In genomic region chr19:32711761-32712541, GRCm38 (mm10) we compare ENCODE assay signal across 8 mouse cellular contexts. TPM values are rescaled to one million over a fixed set of nuclear protein-coding genes. Genes with fewer than 3 reads are reported as not detected.
DNase-seq lines count a peak whose midpoint lies in the region; ATAC-seq and TF ChIP-seq lines count a peak whose summit lies in the region.

No protein-coding gene starts in this region.

- intact Hi-C loops in left cerebral cortex, adult 2 months (cut with DNase I) = loop anchor here (2.0 kb wide), 1 partner anchor 45 kb away; the partner anchor contains the start of gene Pten

- no peaks in the 10 kb centered on the region for H3K9me3 ChIP-seq in hindbrain, embryonic 16.5 days (ENCODE audit: control insufficient read depth, low read length)

- DNase-seq in T-cell, adult 2 months (ENCODE audit: low spot score) = peak; percentile 91
- DNase-seq in cerebellum, postnatal 36 days = peak; percentile 92 to 94
- DNase-seq in gastrocnemius, adult 18-20 months (ENCODE audit: low spot score) = peak; percentile 90
- DNase-seq in left cerebral cortex, adult 2 months (ENCODE audit: extremely low spot score in 1 of 2, low spot score in 2 of 2) = peak; percentile 91 to 93
- DNase-seq in right cerebral cortex, adult 2 months (ENCODE audit: low spot score in 2 of 2) = peak; percentile 89 to 93
- peak; percentile 90 for DNase-seq in urinary bladder, postnatal 14 days (ENCODE audit: low spot score)

- no peaks in the 10 kb centered on the region for H3K27me3 ChIP-seq in hindbrain, embryonic 16.5 days (replicated peaks; ENCODE audit: control insufficient read depth, insufficient read depth, low read length)

- peak overlapping the region; percentile 96 for H3K27ac ChIP-seq in hindbrain, embryonic 16.5 days (ENCODE audit: low read depth, low read length)
- H3K27ac ChIP-seq in left cerebral cortex, adult 2 months = peak overlapping the region; percentile 97

- TF ChIP-seq CTCF in left cerebral cortex, adult 2 months (IDR thresholded peaks at IDR 0.05) = no peak

- peak; percentile 97 for ATAC-seq in hindbrain, embryonic 16.5 days
- peak; percentile 89 for ATAC-seq in megakaryocyte, adult 5-6 weeks (ENCODE audit: poor library complexity, severe bottlenecking)

- H3K4me3 ChIP-seq in hindbrain, embryonic 16.5 days (ENCODE audit: low read length) = peak overlapping the region; percentile 83
- H3K4me3 ChIP-seq in left cerebral cortex, adult 2 months = peak overlapping the region; percentile 85

- H3K9ac ChIP-seq in hindbrain, embryonic 16.5 days (ENCODE audit: low read depth, low read length) = peak overlapping the region; percentile 99

- H3K4me2 ChIP-seq in hindbrain, embryonic 16.5 days (ENCODE audit: low read length) = peak overlapping the region; percentile 80

- H3K4me1 ChIP-seq in hindbrain, embryonic 16.5 days (ENCODE audit: control insufficient read depth, insufficient read depth, low read depth, low read length) = peaks cover 14% of the 10 kb centered on the region

- no peaks in the 10 kb centered on the region for H3K36me3 ChIP-seq in hindbrain, embryonic 16.5 days (ENCODE audit: control insufficient read depth, insufficient read depth, low read length)

- WGBS in hindbrain, embryonic 16.5 days = under 1% methylated on average over 56 of the region's 63 CpGs

RNA-seq across cellular contexts. Expression of gene Atad1, which starts 27.6 kb away (rescaled TPM):
- total RNA-seq in gastrocnemius, adult 18-20 months (2021) = 10 to 100 TPM; 54.6 to 58.7 TPM
- 114 and 123 TPM in 2 replicates for polyA plus RNA-seq in hindbrain, embryonic 16.5 days (2015; fragmentation: Nextera tagmentation; extraction: Ambion mirVana)
- 10 to 100 TPM; 91.3 to 96.5 TPM for total RNA-seq in left cerebral cortex, adult 2 months (2021)
- 58.6 and 66.9 TPM in 2 replicates for total RNA-seq in megakaryocyte, adult 5-6 weeks (2015)
- total RNA-seq in megakaryocyte, adult 5-6 weeks (2017) = 45.1 and 49.3 TPM in 2 replicates

RNA-seq across cellular contexts. Expression of gene Pten, which starts 45.3 kb away (rescaled TPM):
- total RNA-seq in gastrocnemius, adult 18-20 months (2021) = 10 to 100 TPM; 28.4 to 32.2 TPM
- polyA plus RNA-seq in hindbrain, embryonic 16.5 days (2015; fragmentation: Nextera tagmentation; extraction: Ambion mirVana) = 10.7 and 10.8 TPM in 2 replicates
- total RNA-seq in left cerebral cortex, adult 2 months (2021) = 100 to 1,000 TPM; 141 to 154 TPM
- total RNA-seq in megakaryocyte, adult 5-6 weeks (2015) = 110 and 114 TPM in 2 replicates
- 110 and 133 TPM in 2 replicates for total RNA-seq in megakaryocyte, adult 5-6 weeks (2017)

Comparison
In these comparisons a context has a peak if more than half of its experiments do, and no peak if none do; other contexts are left out.
1. Peak in every context shown above with its lines: DNase-seq, ATAC-seq, H3K4me3 ChIP-seq and H3K27ac ChIP-seq.